Mouse (Mus musculus) cerebellum, adult 9-10 months (tissue): ENCODE measurements around the gene Zfp316.

Experiments
- DNase-seq: peaks from one replicate; pipeline ENCODE4 v3.0.0; 2022

Gene Zfp316

GRCm38 (mm10) chr5:143275761-143276160, 5.9 kb upstream of the Zfp316 start:
- no peak for DNase-seq

- DNase-seq, result no peak
Observed at GRCm38 (mm10) chr5:143272540-143273330, 2.9 kb upstream of the Zfp316 start.

- no peak for DNase-seq
Observed at GRCm38 (mm10) chr5:143272108-143272507, 2.3 kb upstream of the Zfp316 start.

DNA sequence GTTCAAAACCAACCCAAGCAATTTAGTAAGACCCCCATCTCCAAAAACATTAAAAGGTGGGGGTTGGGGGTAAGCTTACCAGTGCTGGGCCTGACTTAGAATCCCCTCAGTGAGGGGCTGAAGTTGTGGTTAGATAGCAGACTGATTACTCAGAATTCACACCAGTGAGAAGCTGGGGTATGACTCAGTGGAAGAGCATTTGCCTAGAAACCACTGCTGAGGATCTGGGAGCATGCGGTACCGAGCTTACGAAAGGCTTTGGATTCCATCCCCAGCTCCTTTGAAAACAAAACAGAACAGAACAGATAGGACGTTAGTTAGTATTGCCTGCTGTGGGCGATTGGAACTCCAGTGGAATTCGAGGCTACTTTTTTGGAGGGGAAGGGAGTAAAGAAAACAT, 1.8 kb upstream of the Zfp316 start:
- no peak for DNase-seq

GRCm38 (mm10) chr5:143270151-143270519, 313 bp upstream of the Zfp316 start:
- DNase-seq, result no peak

DNA sequence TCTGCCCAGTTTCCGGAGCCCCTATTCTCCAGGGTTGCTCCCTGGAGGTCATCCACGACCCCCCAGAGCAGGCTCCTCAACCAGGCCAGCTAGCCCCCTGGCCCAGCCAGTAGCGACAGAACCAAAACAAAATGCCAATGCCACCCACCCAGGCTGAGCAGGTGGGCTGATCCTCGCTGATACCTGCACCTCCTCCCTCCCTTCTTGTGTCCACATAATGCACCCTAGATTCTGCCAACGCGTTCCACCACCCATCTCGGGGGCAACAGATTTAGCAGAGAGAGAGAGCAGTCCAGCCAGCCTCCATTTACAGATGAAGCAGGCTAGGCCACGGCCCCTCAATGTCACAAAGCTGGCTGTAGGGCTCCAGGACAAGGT, 848 bp downstream of the Zfp316 start:
- DNase-seq, result no peak

DNA sequence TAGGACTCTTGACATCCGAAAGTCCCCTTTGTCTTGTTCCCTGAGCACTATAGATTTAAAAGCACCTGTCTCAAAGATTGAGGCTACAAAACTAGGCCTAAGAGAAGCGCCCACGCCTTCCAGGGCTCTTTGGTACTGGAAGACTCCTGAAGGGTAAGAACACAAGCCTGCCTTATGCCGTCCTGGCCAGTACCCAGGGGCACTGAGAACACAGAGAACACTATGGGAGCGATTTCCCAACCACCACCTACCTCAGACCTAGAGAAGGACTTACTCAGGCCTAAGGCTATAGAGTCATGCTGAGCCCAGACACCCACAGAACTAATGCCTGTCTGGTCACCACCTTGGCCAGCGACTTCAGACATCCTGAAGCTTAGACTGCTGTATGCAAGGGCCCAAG, 3.0 kb downstream of the Zfp316 start:
- no peak for DNase-seq

GRCm38 (mm10) chr5:143265409-143265808, 4.4 kb downstream of the Zfp316 start:
- DNase-seq, result no peak

DNA sequence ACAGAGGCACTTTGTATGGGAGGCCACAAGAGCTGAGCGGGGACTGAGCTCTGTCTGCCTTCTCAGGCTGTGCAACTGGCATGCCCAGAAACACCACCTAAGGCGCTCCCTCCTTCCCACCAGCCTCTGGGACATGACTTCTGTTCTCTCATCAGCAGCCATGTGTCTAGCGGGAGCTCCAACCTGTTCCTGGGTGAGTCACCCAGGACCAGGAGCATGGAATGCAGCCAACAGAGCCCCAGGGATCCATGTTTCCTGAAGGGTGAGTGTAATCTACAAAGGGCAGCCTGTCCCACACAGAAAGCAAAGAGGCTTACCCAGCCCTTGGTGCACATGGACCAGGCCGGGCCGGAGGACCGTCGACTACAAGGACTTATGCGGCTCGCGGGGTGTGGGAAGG, 5.1 kb downstream of the Zfp316 start:
- DNase-seq, result no peak

DNA sequence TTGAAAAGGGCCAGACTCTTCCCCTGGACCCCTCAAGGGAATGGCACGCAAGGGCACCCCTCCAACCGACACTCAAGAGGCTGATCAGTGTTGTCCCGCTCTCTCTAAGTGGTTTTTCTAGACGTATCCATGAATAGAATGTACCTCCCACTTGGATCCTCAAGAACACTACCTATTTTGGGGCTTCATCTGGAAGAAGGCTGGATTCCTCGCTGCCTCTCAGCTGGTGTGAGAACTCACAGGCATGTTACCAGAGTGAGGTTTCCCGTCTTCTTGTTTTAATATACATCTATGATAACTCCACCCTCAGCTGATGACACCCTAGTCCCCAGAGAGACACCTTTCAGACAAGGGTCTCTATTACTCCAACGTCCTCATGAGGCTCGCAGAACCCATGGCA, 8.2 kb downstream of the Zfp316 start:
- DNase-seq, result no peak

DNA sequence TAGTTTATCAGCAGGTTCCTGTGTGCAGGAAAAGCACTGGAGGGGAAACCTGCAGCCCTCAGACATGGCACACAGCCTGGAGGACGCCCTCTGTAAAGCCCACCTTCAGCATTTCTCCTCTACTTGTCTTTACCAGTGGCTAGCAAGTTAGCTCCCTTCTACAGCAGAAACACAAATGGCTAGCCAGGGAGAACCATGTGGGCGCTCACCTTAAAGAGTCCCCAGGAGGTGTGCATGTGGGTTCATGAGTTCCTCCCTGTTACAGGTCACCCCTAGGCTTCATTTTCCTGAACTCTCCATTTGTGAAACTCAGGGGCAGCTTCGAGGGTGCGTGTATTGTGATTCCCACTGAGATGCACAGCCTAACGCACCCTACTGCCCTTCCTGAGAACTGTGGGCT, 14.0 kb downstream of the Zfp316 start:
- no peak for DNase-seq

- DNase-seq, result peak; percentile 36
Observed at GRCm38 (mm10) chr5:143255131-143255519, 14.7 kb downstream of the Zfp316 start.

GRCm38 (mm10) chr5:143254487-143255130, 15.2 kb downstream of the Zfp316 start:
- DNase-seq, result peak; percentile 50

- peak; percentile 59 for DNase-seq
Observed at GRCm38 (mm10) chr5:143253881-143254486, 15.8 kb downstream of the Zfp316 start.

GRCm38 (mm10) chr5:143253186-143253880, 16.5 kb downstream of the Zfp316 start:
- DNase-seq, result peak; percentile 61

GRCm38 (mm10) chr5:143252791-143253185, 17.0 kb downstream of the Zfp316 start:
- DNase-seq, result peak; percentile 43

- DNase-seq, result peak; percentile 42
Observed at GRCm38 (mm10) chr5:143252039-143252438, 17.8 kb downstream of the Zfp316 start.

DNA sequence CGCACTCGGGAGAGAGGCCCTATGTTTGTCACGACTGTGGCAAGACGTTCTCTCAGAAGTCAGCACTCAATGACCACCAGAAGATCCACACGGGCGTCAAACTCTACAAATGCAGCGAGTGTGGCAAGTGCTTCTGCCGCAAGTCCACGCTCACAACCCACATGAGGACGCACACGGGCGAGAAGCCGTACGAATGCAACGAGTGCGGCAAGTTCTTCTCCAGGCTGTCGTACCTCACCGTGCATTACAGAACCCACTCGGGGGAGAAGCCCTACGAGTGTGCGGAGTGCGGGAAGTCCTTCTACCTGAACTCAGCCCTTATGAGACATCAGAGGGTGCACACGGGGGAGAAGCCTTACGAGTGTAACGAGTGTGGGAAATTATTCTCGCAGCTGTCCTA, 24.9 kb downstream of the Zfp316 start:
- DNase-seq, result no peak

DNA sequence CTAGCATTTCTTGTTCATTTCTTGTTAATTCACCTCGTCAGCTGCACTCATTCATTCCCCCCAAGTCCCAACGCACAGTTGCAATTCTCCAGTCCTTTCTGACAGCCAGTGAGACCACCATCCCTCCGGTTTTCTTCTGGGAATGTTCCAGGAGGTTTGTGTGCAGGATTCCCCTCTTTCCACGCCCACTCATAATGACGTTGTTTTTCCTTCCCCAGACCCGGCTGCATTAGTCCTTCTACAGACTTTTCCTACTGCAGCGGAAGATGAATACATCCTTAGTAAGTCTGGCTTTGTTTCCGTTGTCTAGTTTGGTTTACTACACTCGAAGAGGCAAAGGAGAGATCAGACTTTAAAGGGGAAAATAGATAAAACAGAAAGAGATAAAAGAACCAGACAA, 33.8 kb downstream of the Zfp316 start:
- no peak for DNase-seq

GRCm38 (mm10) chr5:143235028-143235693, 34.7 kb downstream of the Zfp316 start, which contains the start of gene Zfp12:
Gene Zfp12 (plus strand): TSS chr5:143235163.
- peak; percentile 95 for DNase-seq

DNA sequence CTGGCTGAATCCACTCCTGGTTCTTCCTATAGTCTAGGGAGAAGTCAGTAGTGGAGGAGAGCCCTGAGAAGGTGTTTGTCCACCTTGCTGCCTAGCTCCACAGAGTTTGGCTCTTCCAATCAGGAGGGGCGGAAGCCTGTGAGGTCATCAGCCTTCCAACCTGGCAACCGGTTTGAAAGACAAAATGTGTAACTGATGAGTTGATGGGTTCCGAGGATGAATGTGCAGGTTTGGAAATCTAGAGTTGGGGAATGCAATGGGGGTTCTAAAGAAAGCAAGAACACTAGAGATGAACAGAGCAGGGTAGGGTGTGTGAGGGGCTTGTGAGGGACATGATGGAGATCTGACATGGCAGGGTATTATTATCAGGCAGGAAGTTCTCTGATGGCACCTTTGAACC, 43.0 kb downstream of the Zfp316 start, which contains the start of gene Spdye4a:
Spdye4a (minus strand) TSS at position 101 of the 400 bp plus-strand sequence.
- no peak for DNase-seq

- DNase-seq, result no peak
Observed at GRCm38 (mm10) chr5:143222287-143222686, 47.5 kb downstream of the Zfp316 start.

GRCm38 (mm10) chr5:143220996-143221395, 48.8 kb downstream of the Zfp316 start:
- DNase-seq, result no peak
